Mouse (Mus musculus): ENCODE measurements around the gene Hoxb3. TPM values are rescaled to one million over a fixed set of nuclear protein-coding genes. Genes with fewer than 3 reads are reported as not detected.

The Hoxb3 gene
- 8.2 and 8.6 TPM in 2 replicates for polyA plus RNA-seq (2014; fragmentation: Nextera tagmentation; extraction: Ambion mirVana)

- 24% methylated on average over 10 of the region's 10 CpGs for WGBS
- H3K9ac ChIP-seq (ENCODE audit: low read depth, low read length), result peak within 1 kb of the TSS; percentile 99
Measured at GRCm38 (mm10) chr11:96323154-96323553, at the start of gene Hoxb3. Gene Hoxb3 (plus strand): TSS chr11:96323326.

GRCm38 (mm10) chr11:96274428-96274827 is 48.7 kb upstream of the Hoxb3 start:
- H3K9ac ChIP-seq (ENCODE audit: low read depth, low read length), result 0 out of 2 replicates have a peak overlapping the region, but pooled peaks have one; percentile 8
- H3K9me3 ChIP-seq (ENCODE audit: control insufficient read depth, low read length), result no peaks in the 10 kb centered on the region
- peaks cover 3% of the 10 kb centered on the region; the same call in 1 of the 2 replicates for H3K36me3 ChIP-seq (ENCODE audit: control insufficient read depth, insufficient read depth, low read length)
- no peak overlapping the region; the same call in 1 of the 2 replicates for H3K4me3 ChIP-seq (ENCODE audit: low read length)
- ATAC-seq (ENCODE audit: low FRiP score, low TSS enrichment), result no peak
- H3K27me3 ChIP-seq (ENCODE audit: control insufficient read depth, insufficient read depth, low read length), result peaks cover 4% of the 10 kb centered on the region; the same call in 1 of the 2 replicates
- no peak overlapping the region for H3K27ac ChIP-seq (ENCODE audit: low read depth, low read length)
- H3K4me2 ChIP-seq (replicated peaks; ENCODE audit: low read depth, low read length), result peak overlapping the region; percentile 84; the same call in 1 of the 2 replicates
- 45% methylated on average over 10 of the region's 10 CpGs for WGBS
- H3K4me1 ChIP-seq (ENCODE audit: control insufficient read depth, insufficient read depth, low read length), result peaks cover 49% of the 10 kb centered on the region

More at GRCm38 (mm10) chr11:96323154-96323553, at the start of gene Hoxb3:
- H3K36me3 ChIP-seq (ENCODE audit: control insufficient read depth, insufficient read depth, low read length), result peaks cover 28% of the 10 kb centered on the region
- H3K4me2 ChIP-seq (replicated peaks; ENCODE audit: low read depth, low read length), result peak within 1 kb of the TSS; percentile 95
- peak within 1 kb of the TSS; percentile 100 for H3K27ac ChIP-seq (ENCODE audit: low read depth, low read length)
- no peak for ATAC-seq (ENCODE audit: low FRiP score, low TSS enrichment)
- H3K9me3 ChIP-seq (ENCODE audit: control insufficient read depth, low read length), result no peaks in the 10 kb centered on the region
- H3K27me3 ChIP-seq (ENCODE audit: control insufficient read depth, insufficient read depth, low read length), result no peaks in the 10 kb centered on the region
- peak within 1 kb of the TSS; percentile 53 for H3K4me3 ChIP-seq (ENCODE audit: low read length)
- H3K4me1 ChIP-seq (ENCODE audit: control insufficient read depth, insufficient read depth, low read length), result peaks cover 74% of the 10 kb centered on the region

- peaks cover 44% of the 10 kb centered on the region for H3K4me1 ChIP-seq (ENCODE audit: control insufficient read depth, insufficient read depth, low read length)
- H3K27me3 ChIP-seq (ENCODE audit: control insufficient read depth, insufficient read depth, low read length), result peaks cover 4% of the 10 kb centered on the region; the same call in 1 of the 2 replicates
- peaks cover 3% of the 10 kb centered on the region; the same call in 1 of the 2 replicates for H3K36me3 ChIP-seq (ENCODE audit: control insufficient read depth, insufficient read depth, low read length)
- no peaks in the 10 kb centered on the region for H3K9me3 ChIP-seq (ENCODE audit: control insufficient read depth, low read length)
- H3K27ac ChIP-seq (ENCODE audit: low read depth, low read length), result peak overlapping the region; percentile 42; the same call in 1 of the 2 replicates
- no peak overlapping the region for H3K4me2 ChIP-seq (replicated peaks; ENCODE audit: low read depth, low read length)
- H3K9ac ChIP-seq (ENCODE audit: low read depth, low read length), result 0 out of 2 replicates have a peak overlapping the region, but pooled peaks have one; percentile 60
- WGBS, result 30% methylated on average over 4 of the region's 4 CpGs
- no peak overlapping the region for H3K4me3 ChIP-seq (ENCODE audit: low read length)
- no peak for ATAC-seq (ENCODE audit: low FRiP score, low TSS enrichment)
Measured at GRCm38 (mm10) chr11:96275896-96276295, 47.2 kb upstream of the Hoxb3 start.

- Histone ChIP-seq H3K4me1 (ENCODE audit: control insufficient read depth, insufficient read depth, low read length) (peaks cover 45% of the 10 kb centered on the region), H3K27me3 (ENCODE audit: control insufficient read depth, insufficient read depth, low read length) (peaks cover 4% of the 10 kb centered on the region; the same call in 1 of the 2 replicates), H3K9me3 (ENCODE audit: control insufficient read depth, low read length) (no peaks in the 10 kb centered on the region), H3K36me3 (ENCODE audit: control insufficient read depth, insufficient read depth, low read length) (peaks cover 3% of the 10 kb centered on the region; the same call in 1 of the 2 replicates), H3K9ac (ENCODE audit: low read depth, low read length) (peak overlapping the region; percentile 60), H3K27ac (ENCODE audit: low read depth, low read length) (peak overlapping the region; percentile 87), H3K4me2 (replicated peaks; ENCODE audit: low read depth, low read length) (peak overlapping the region; percentile 52), H3K4me3 (ENCODE audit: low read length) (peak overlapping the region; percentile 28)
- ATAC-seq (ENCODE audit: low FRiP score, low TSS enrichment), result no peak
- WGBS, result 3% methylated on average over 35 of the region's 35 CpGs
Measured at GRCm38 (mm10) chr11:96277151-96278044, 45.7 kb upstream of the Hoxb3 start.

- peaks cover 4% of the 10 kb centered on the region; the same call in 1 of the 2 replicates for H3K27me3 ChIP-seq (ENCODE audit: control insufficient read depth, insufficient read depth, low read length)
- ATAC-seq (ENCODE audit: low FRiP score, low TSS enrichment), result no peak
- no peaks in the 10 kb centered on the region for H3K9me3 ChIP-seq (ENCODE audit: control insufficient read depth, low read length)
- WGBS, result 6% methylated on average over 14 of the region's 14 CpGs
- peak overlapping the region; percentile 28 for H3K4me3 ChIP-seq (ENCODE audit: low read length)
- H3K27ac ChIP-seq (ENCODE audit: low read depth, low read length), result peak overlapping the region; percentile 87; the same call in 1 of the 2 replicates
- peak overlapping the region; percentile 60; the same call in 1 of the 2 replicates for H3K9ac ChIP-seq (ENCODE audit: low read depth, low read length)
- peak overlapping the region; percentile 52 for H3K4me2 ChIP-seq (replicated peaks; ENCODE audit: low read depth, low read length)
- peaks cover 3% of the 10 kb centered on the region; the same call in 1 of the 2 replicates for H3K36me3 ChIP-seq (ENCODE audit: control insufficient read depth, insufficient read depth, low read length)
- peaks cover 39% of the 10 kb centered on the region for H3K4me1 ChIP-seq (ENCODE audit: control insufficient read depth, insufficient read depth, low read length)
Measured at GRCm38 (mm10) chr11:96278324-96278723, 44.8 kb upstream of the Hoxb3 start.

- peaks cover 3% of the 10 kb centered on the region; the same call in 1 of the 2 replicates for H3K36me3 ChIP-seq (ENCODE audit: control insufficient read depth, insufficient read depth, low read length)
- H3K27me3 ChIP-seq (ENCODE audit: control insufficient read depth, insufficient read depth, low read length), result peaks cover 4% of the 10 kb centered on the region; the same call in 1 of the 2 replicates
- H3K4me3 ChIP-seq (ENCODE audit: low read length), result peak overlapping the region; percentile 53
- ATAC-seq (ENCODE audit: low FRiP score, low TSS enrichment), result no peak
- no peaks in the 10 kb centered on the region for H3K9me3 ChIP-seq (ENCODE audit: control insufficient read depth, low read length)
- H3K27ac ChIP-seq (ENCODE audit: low read depth, low read length), result peak overlapping the region; percentile 80; the same call in 1 of the 2 replicates
- peak overlapping the region; percentile 95 for H3K4me2 ChIP-seq (replicated peaks; ENCODE audit: low read depth, low read length)
- H3K9ac ChIP-seq (ENCODE audit: low read depth, low read length), result peak overlapping the region; percentile 99; the same call in 1 of the 2 replicates
- WGBS, result under 1% methylated on average over 9 of the region's 9 CpGs
- H3K4me1 ChIP-seq (ENCODE audit: control insufficient read depth, insufficient read depth, low read length), result peaks cover 38% of the 10 kb centered on the region
Measured at GRCm38 (mm10) chr11:96278773-96279172, 44.4 kb upstream of the Hoxb3 start.

- ATAC-seq (ENCODE audit: low FRiP score, low TSS enrichment), result no peak
- Histone ChIP-seq H3K27me3 (ENCODE audit: control insufficient read depth, insufficient read depth, low read length) (peaks cover 4% of the 10 kb centered on the region; the same call in 1 of the 2 replicates), H3K9ac (ENCODE audit: low read depth, low read length) (peak overlapping the region; percentile 99), H3K4me1 (ENCODE audit: control insufficient read depth, insufficient read depth, low read length) (peaks cover 38% of the 10 kb centered on the region), H3K4me3 (ENCODE audit: low read length) (peak overlapping the region; percentile 53), H3K4me2 (replicated peaks; ENCODE audit: low read depth, low read length) (peak overlapping the region; percentile 95), H3K36me3 (ENCODE audit: control insufficient read depth, insufficient read depth, low read length) (peaks cover 3% of the 10 kb centered on the region; the same call in 1 of the 2 replicates), H3K9me3 (ENCODE audit: control insufficient read depth, low read length) (no peaks in the 10 kb centered on the region), H3K27ac (ENCODE audit: low read depth, low read length) (peak overlapping the region; percentile 80)
- WGBS, result 4% methylated on average over 31 of the region's 31 CpGs
Measured at GRCm38 (mm10) chr11:96279421-96280233, 43.5 kb upstream of the Hoxb3 start.

Data from kidney, embryonic 14.5 days (tissue).